Mouse (Mus musculus): Measurements from ENCODE around the gene C030005K15Rik. TPM values are rescaled to one million over a fixed set of nuclear protein-coding genes. Genes with fewer than 3 reads are reported as not detected.
"Not testable (repeated sequence)": the region's sequence is repeated elsewhere in the genome, so short reads cannot be mapped to it uniquely, and the experiment has no call there.

The C030005K15Rik gene
- polyA plus RNA-seq (2014; fragmentation: Nextera tagmentation; extraction: Ambion mirVana) = not detected in 2 replicates

GRCm38 (mm10) chr10:97726655-97727054 lies at the start of gene C030005K15Rik:
TSS of gene C030005K15Rik (minus strand) at chr10:97726755.
- H3K4me3 ChIP-seq (ENCODE audit: low read depth, low read length); H3K36me3 ChIP-seq (ENCODE audit: control insufficient read depth, insufficient read depth, low read length); H3K4me2 ChIP-seq (replicated peaks; ENCODE audit: low read depth, low read length); ATAC-seq (ENCODE audit: low FRiP score); H3K27ac ChIP-seq (ENCODE audit: low read depth, low read length); H3K27me3 ChIP-seq (ENCODE audit: control insufficient read depth, insufficient read depth, low read length); H3K9me3 ChIP-seq (ENCODE audit: control insufficient read depth, low read length); H3K4me1 ChIP-seq (replicated peaks; ENCODE audit: control insufficient read depth, insufficient read depth, low read length); DNase-seq (ENCODE audit: low spot score); H3K9ac ChIP-seq (ENCODE audit: low read depth, low read length): not testable (repeated sequence)

GRCm38 (mm10) chr10:97768171-97768749 lies 41.7 kb upstream of the C030005K15Rik start:
- H3K4me3 ChIP-seq (ENCODE audit: low read depth, low read length) = no peak overlapping the region
- no peaks in the 10 kb centered on the region for H3K4me1 ChIP-seq (replicated peaks; ENCODE audit: control insufficient read depth, insufficient read depth, low read length)
- ATAC-seq (ENCODE audit: low FRiP score) = no peak
- no peak overlapping the region for H3K9ac ChIP-seq (ENCODE audit: low read depth, low read length)
- 61% methylated on average over 5 of the region's 5 CpGs for WGBS
- H3K36me3 ChIP-seq (ENCODE audit: control insufficient read depth, insufficient read depth, low read length) = no peaks in the 10 kb centered on the region
- DNase-seq (ENCODE audit: low spot score) = peak; percentile 60
- no peaks in the 10 kb centered on the region for H3K27me3 ChIP-seq (ENCODE audit: control insufficient read depth, insufficient read depth, low read length)
- no peak overlapping the region for H3K27ac ChIP-seq (ENCODE audit: low read depth, low read length)
- H3K4me2 ChIP-seq (replicated peaks; ENCODE audit: low read depth, low read length) = no peak overlapping the region
- H3K9me3 ChIP-seq (ENCODE audit: control insufficient read depth, low read length) = no peaks in the 10 kb centered on the region

GRCm38 (mm10) chr10:97753821-97754220 lies 27.3 kb upstream of the C030005K15Rik start:
- no peak for ATAC-seq (ENCODE audit: low FRiP score)
- no peak overlapping the region for H3K27ac ChIP-seq (ENCODE audit: low read depth, low read length)
- no peak overlapping the region for H3K4me2 ChIP-seq (replicated peaks; ENCODE audit: low read depth, low read length)
- H3K27me3 ChIP-seq (ENCODE audit: control insufficient read depth, insufficient read depth, low read length) = no peaks in the 10 kb centered on the region
- DNase-seq (ENCODE audit: low spot score) = no peak
- 87% methylated on average over 4 of the region's 4 CpGs for WGBS
- H3K9me3 ChIP-seq (ENCODE audit: control insufficient read depth, low read length) = no peaks in the 10 kb centered on the region
- no peaks in the 10 kb centered on the region for H3K36me3 ChIP-seq (ENCODE audit: control insufficient read depth, insufficient read depth, low read length)
- H3K9ac ChIP-seq (ENCODE audit: low read depth, low read length) = no peak overlapping the region
- H3K4me3 ChIP-seq (ENCODE audit: low read depth, low read length) = no peak overlapping the region
- H3K4me1 ChIP-seq (replicated peaks; ENCODE audit: control insufficient read depth, insufficient read depth, low read length) = no peaks in the 10 kb centered on the region

GRCm38 (mm10) chr10:97747231-97747630 lies 20.7 kb upstream of the C030005K15Rik start:
- DNase-seq (ENCODE audit: low spot score) (no peak), ATAC-seq (ENCODE audit: low FRiP score) (no peak)
- H3K9ac ChIP-seq (ENCODE audit: low read depth, low read length) = no peak overlapping the region
- H3K27ac ChIP-seq (ENCODE audit: low read depth, low read length) = no peak overlapping the region
- 87% methylated on average over 3 of the region's 3 CpGs for WGBS
- no peak overlapping the region for H3K4me3 ChIP-seq (ENCODE audit: low read depth, low read length)
- H3K9me3 ChIP-seq (ENCODE audit: control insufficient read depth, low read length) = no peaks in the 10 kb centered on the region
- no peaks in the 10 kb centered on the region for H3K27me3 ChIP-seq (ENCODE audit: control insufficient read depth, insufficient read depth, low read length)
- H3K4me1 ChIP-seq (replicated peaks; ENCODE audit: control insufficient read depth, insufficient read depth, low read length) = no peaks in the 10 kb centered on the region
- H3K4me2 ChIP-seq (replicated peaks; ENCODE audit: low read depth, low read length) = no peak overlapping the region
- H3K36me3 ChIP-seq (ENCODE audit: control insufficient read depth, insufficient read depth, low read length) = no peaks in the 10 kb centered on the region

GRCm38 (mm10) chr10:97725929-97726328 lies 626 bp downstream of the C030005K15Rik start:
- H3K4me2 ChIP-seq (replicated peaks; ENCODE audit: low read depth, low read length) = no peak overlapping the region
- no peak for DNase-seq (ENCODE audit: low spot score)
- ATAC-seq (ENCODE audit: low FRiP score) = no peak
- no peaks in the 10 kb centered on the region for H3K9me3 ChIP-seq (ENCODE audit: control insufficient read depth, low read length)
- no peak overlapping the region for H3K4me3 ChIP-seq (ENCODE audit: low read depth, low read length)
- no peak overlapping the region for H3K27ac ChIP-seq (ENCODE audit: low read depth, low read length)
- no peak overlapping the region for H3K9ac ChIP-seq (ENCODE audit: low read depth, low read length)
- H3K4me1 ChIP-seq (replicated peaks; ENCODE audit: control insufficient read depth, insufficient read depth, low read length) = no peaks in the 10 kb centered on the region
- no peaks in the 10 kb centered on the region for H3K27me3 ChIP-seq (ENCODE audit: control insufficient read depth, insufficient read depth, low read length)
- WGBS = 73% methylated on average over 1 of the region's 1 CpGs
- H3K36me3 ChIP-seq (ENCODE audit: control insufficient read depth, insufficient read depth, low read length) = no peaks in the 10 kb centered on the region

- Histone ChIP-seq H3K27ac (ENCODE audit: low read depth, low read length) (no peak overlapping the region), H3K9me3 (ENCODE audit: control insufficient read depth, low read length) (no peaks in the 10 kb centered on the region), H3K9ac (ENCODE audit: low read depth, low read length) (no peak overlapping the region), H3K36me3 (ENCODE audit: control insufficient read depth, insufficient read depth, low read length) (no peaks in the 10 kb centered on the region), H3K27me3 (ENCODE audit: control insufficient read depth, insufficient read depth, low read length) (no peaks in the 10 kb centered on the region), H3K4me1 (replicated peaks; ENCODE audit: control insufficient read depth, insufficient read depth, low read length) (no peaks in the 10 kb centered on the region), H3K4me2 (replicated peaks; ENCODE audit: low read depth, low read length) (no peak overlapping the region), H3K4me3 (ENCODE audit: low read depth, low read length) (no peak overlapping the region)
- ATAC-seq (ENCODE audit: low FRiP score) (no peak), DNase-seq (ENCODE audit: low spot score) (no peak)
- 92% methylated on average over 9 of the region's 9 CpGs for WGBS
Observed at GRCm38 (mm10) chr10:97722709-97723108, 3.8 kb downstream of the C030005K15Rik start.

- no peak overlapping the region for H3K4me2 ChIP-seq (replicated peaks; ENCODE audit: low read depth, low read length)
- H3K9ac ChIP-seq (ENCODE audit: low read depth, low read length) = no peak overlapping the region
- H3K9me3 ChIP-seq (ENCODE audit: control insufficient read depth, low read length) = no peaks in the 10 kb centered on the region
- 88% methylated on average over 1 of the region's 1 CpGs for WGBS
- ATAC-seq (ENCODE audit: low FRiP score) (no peak), DNase-seq (ENCODE audit: low spot score) (no peak)
- H3K27me3 ChIP-seq (ENCODE audit: control insufficient read depth, insufficient read depth, low read length) = no peaks in the 10 kb centered on the region
- H3K4me1 ChIP-seq (replicated peaks; ENCODE audit: control insufficient read depth, insufficient read depth, low read length) = no peaks in the 10 kb centered on the region
- no peak overlapping the region for H3K27ac ChIP-seq (ENCODE audit: low read depth, low read length)
- H3K4me3 ChIP-seq (ENCODE audit: low read depth, low read length) = no peak overlapping the region
- H3K36me3 ChIP-seq (ENCODE audit: control insufficient read depth, insufficient read depth, low read length) = no peaks in the 10 kb centered on the region
Observed at GRCm38 (mm10) chr10:97720625-97721024, 5.9 kb downstream of the C030005K15Rik start.

GRCm38 (mm10) chr10:97718021-97718420 lies 8.5 kb downstream of the C030005K15Rik start:
- Histone ChIP-seq H3K4me1 (replicated peaks; ENCODE audit: control insufficient read depth, insufficient read depth, low read length) (no peaks in the 10 kb centered on the region), H3K27ac (ENCODE audit: low read depth, low read length) (no peak overlapping the region), H3K36me3 (ENCODE audit: control insufficient read depth, insufficient read depth, low read length) (no peaks in the 10 kb centered on the region), H3K27me3 (ENCODE audit: control insufficient read depth, insufficient read depth, low read length) (no peaks in the 10 kb centered on the region), H3K4me2 (replicated peaks; ENCODE audit: low read depth, low read length) (no peak overlapping the region), H3K9me3 (ENCODE audit: control insufficient read depth, low read length) (no peaks in the 10 kb centered on the region), H3K9ac (ENCODE audit: low read depth, low read length) (no peak overlapping the region), H3K4me3 (ENCODE audit: low read depth, low read length) (no peak overlapping the region)
- ATAC-seq (ENCODE audit: low FRiP score) = no peak
- WGBS = 83% methylated on average over 2 of the region's 2 CpGs
- DNase-seq (ENCODE audit: low spot score) = no peak

- WGBS = 62% methylated on average over 1 of the region's 1 CpGs
- Histone ChIP-seq H3K4me3 (ENCODE audit: low read depth, low read length) (no peak overlapping the region), H3K4me1 (replicated peaks; ENCODE audit: control insufficient read depth, insufficient read depth, low read length) (no peaks in the 10 kb centered on the region), H3K4me2 (replicated peaks; ENCODE audit: low read depth, low read length) (no peak overlapping the region), H3K36me3 (ENCODE audit: control insufficient read depth, insufficient read depth, low read length) (no peaks in the 10 kb centered on the region), H3K27ac (ENCODE audit: low read depth, low read length) (no peak overlapping the region), H3K9me3 (ENCODE audit: control insufficient read depth, low read length) (no peaks in the 10 kb centered on the region), H3K9ac (ENCODE audit: low read depth, low read length) (no peak overlapping the region), H3K27me3 (ENCODE audit: control insufficient read depth, insufficient read depth, low read length) (no peaks in the 10 kb centered on the region)
- DNase-seq (ENCODE audit: low spot score) (no peak), ATAC-seq (ENCODE audit: low FRiP score) (no peak)
Observed at GRCm38 (mm10) chr10:97717233-97717632, 9.3 kb downstream of the C030005K15Rik start.

All from hindbrain, embryonic 11.5 days (tissue).